Mouse (Mus musculus) G1E (cell line): ENCODE measurements around the gene Pheta1.

Experiments used
- CTCF ChIP-seq: IDR thresholded peaks from 2 replicates; pipeline ENCODE4 v1.5.1; 2012; ENCODE audit warnings: low read depth, low read length, inconsistent platforms, mixed read lengths
- GATA1 ChIP-seq: IDR thresholded peaks from 2 replicates; pipeline ENCODE4 v1.6.1; 2012; ENCODE audit warnings: borderline replicate concordance, low read length, inconsistent platforms, mixed read lengths
- POLR2AphosphoS5 ChIP-seq: IDR thresholded peaks from 2 replicates; pipeline ENCODE4 v1.6.1; 2012; ENCODE audit warnings: low read depth, low read length, inconsistent platforms; ENCODE audit not compliant: insufficient replicate concordance
- TAL1 ChIP-seq: conservative IDR thresholded peaks from 2 replicates; pipeline ENCODE4 v1.6.1; 2012; ENCODE audit warnings: low read depth, low read length, inconsistent platforms, mixed read lengths

- TF ChIP-seq CTCF (no peak), GATA1 (no peak), TAL1 (no peak), POLR2AphosphoS5 (no peak)
These were observed 13.6 kb upstream of the Pheta1 start for GRCm38 (mm10) chr5:121834991-121835747.
